Comparison of ENCODE assay signal across 8 mouse cellular contexts in genomic region chr2:35613946-35614353, GRCm38 (mm10). TPM values are rescaled to one million over a fixed set of nuclear protein-coding genes. Genes with fewer than 3 reads are reported as not detected.
A peak's percentile ranks its signal among the peaks of the same experiment; 100 is the strongest.
DNase-seq lines count a peak whose midpoint lies in the region; ATAC-seq lines count a peak whose summit lies in the region.

No protein-coding gene starts in this region.

- H3K4me3 ChIP-seq in heart, embryonic 12.5 days = no peak overlapping the region
- no peak overlapping the region for H3K4me3 ChIP-seq in limb, embryonic 10.5 days
- H3K4me3 ChIP-seq in forebrain, embryonic 16.5 days (replicated peaks; ENCODE audit: low read length) = no peak overlapping the region

- peaks cover 98% of the 10 kb centered on the region for H3K4me1 ChIP-seq in heart, embryonic 12.5 days (replicated peaks)
- H3K4me1 ChIP-seq in limb, embryonic 10.5 days = peaks cover 89% of the 10 kb centered on the region
- peaks cover 20% of the 10 kb centered on the region for H3K4me1 ChIP-seq in forebrain, embryonic 16.5 days (replicated peaks; ENCODE audit: control insufficient read depth, insufficient read depth, low read length)

- H3K4me2 ChIP-seq in heart, embryonic 12.5 days = no peak overlapping the region
- no peak overlapping the region for H3K4me2 ChIP-seq in forebrain, embryonic 16.5 days (ENCODE audit: low read length)

- peak; percentile 40; the same call in 1 of the 2 replicates for ATAC-seq in heart, embryonic 12.5 days (ENCODE audit: insufficient number of reproducible peaks, low FRiP score)
- ATAC-seq in forebrain, embryonic 16.5 days = no peak

- peak overlapping the region; percentile 58 for H3K27ac ChIP-seq in heart, embryonic 12.5 days (ENCODE audit: poor library complexity, severe bottlenecking)
- H3K27ac ChIP-seq in limb, embryonic 10.5 days = peak overlapping the region; percentile 77
- H3K27ac ChIP-seq in forebrain, embryonic 16.5 days (ENCODE audit: low read length) = no peak overlapping the region

- no peaks in the 10 kb centered on the region for H3K36me3 ChIP-seq in heart, embryonic 12.5 days
- H3K36me3 ChIP-seq in limb, embryonic 10.5 days = no peaks in the 10 kb centered on the region
- no peaks in the 10 kb centered on the region for H3K36me3 ChIP-seq in forebrain, embryonic 16.5 days (ENCODE audit: control insufficient read depth, insufficient read depth)

- H3K9ac ChIP-seq in heart, embryonic 12.5 days = no peak overlapping the region; the same call in 1 of the 2 replicates
- H3K9ac ChIP-seq in forebrain, embryonic 16.5 days (replicated peaks; ENCODE audit: low read depth, low read length) = no peak overlapping the region

- H3K27me3 ChIP-seq in heart, embryonic 12.5 days (replicated peaks) = no peaks in the 10 kb centered on the region
- H3K27me3 ChIP-seq in limb, embryonic 10.5 days (ENCODE audit: low read depth, poor library complexity, severe bottlenecking) = no peaks in the 10 kb centered on the region
- no peaks in the 10 kb centered on the region for H3K27me3 ChIP-seq in forebrain, embryonic 16.5 days (replicated peaks; ENCODE audit: control insufficient read depth, insufficient read depth, low read length)

- peak; percentile 38 for DNase-seq in gastrocnemius, adult 18-20 months (ENCODE audit: low spot score)
- DNase-seq in gastrocnemius, postnatal 4 days (ENCODE audit: low spot score in 2 of 2) = no peak
- DNase-seq in ES-CJ7 (ENCODE audit: low read depth, low spot score) = peak; percentile 93
- no peak for DNase-seq in limb, embryonic 10.5 days (ENCODE audit: low spot score)
- no peak for DNase-seq in left cerebral cortex, adult 8-10 months (ENCODE audit: low spot score in 2 of 2)
- DNase-seq in right cerebral cortex, adult 2 months (ENCODE audit: low spot score in 2 of 2) = no peak

- 47% methylated on average over 3 of the region's 3 CpGs for whole genome bisulfite sequencing in heart, embryonic 12.5 days
- WGBS in limb, embryonic 10.5 days = 64% methylated on average over 3 of the region's 3 CpGs
- 60% methylated on average over 3 of the region's 3 CpGs for WGBS in forebrain, embryonic 16.5 days

- no peaks in the 10 kb centered on the region for H3K9me3 ChIP-seq in heart, embryonic 12.5 days (replicated peaks)
- H3K9me3 ChIP-seq in limb, embryonic 10.5 days (replicated peaks) = no peaks in the 10 kb centered on the region
- H3K9me3 ChIP-seq in forebrain, embryonic 16.5 days (ENCODE audit: control insufficient read depth, low read length) = no peaks in the 10 kb centered on the region

RNA-seq across cellular contexts. Expression of gene Dab2ip, which starts 55.9 kb away (rescaled TPM):
- total RNA-seq in gastrocnemius, adult 18-20 months (2021) = 10 to 100 TPM; 41.7 to 46.3 TPM
- 10 to 100 TPM; 72.7 to 80.4 TPM for total RNA-seq in gastrocnemius, postnatal 4 days (2021)
- 55.6 and 62.5 TPM in 2 replicates for polyA plus RNA-seq in heart, embryonic 12.5 days (2016; fragmentation: Nextera tagmentation; extraction: Ambion mirVana)
- polyA plus RNA-seq in limb, embryonic 10.5 days (2016; fragmentation: Nextera tagmentation; extraction: Ambion mirVana) = 44.0 and 49.7 TPM in 2 replicates
- total RNA-seq in left cerebral cortex, adult 8-10 months (2022) = 100 to 1,000 TPM; 108 to 124 (median 115) TPM
- 39.3 and 42.8 TPM in 2 replicates for polyA plus RNA-seq in forebrain, embryonic 16.5 days (2015; fragmentation: Nextera tagmentation; extraction: Ambion mirVana)

Comparison
In these comparisons a context has a peak if more than half of its experiments do, and no peak if none do; other contexts are left out.
1. DNase-seq: peak in gastrocnemius, adult 18-20 months (single experiment) and ES-CJ7 (single experiment); none in gastrocnemius, postnatal 4 days (0 of 2), limb, embryonic 10.5 days (single experiment), left cerebral cortex, adult 8-10 months (0 of 2) and right cerebral cortex, adult 2 months (0 of 2).